Mouse (Mus musculus) cerebellum, postnatal 4 days (tissue): ENCODE measurements around the gene Ces4a.
"Not testable (repeated sequence)": the region's sequence is repeated elsewhere in the genome, so short reads cannot be mapped to it uniquely, and the experiment has no call there.

Source experiments
- DNase-seq, 2 experiments: peaks; one replicate each; pipeline ENCODE4 v3.0.0; 2022; ENCODE audit warnings: low spot score in 2 of 2, mixed read lengths in 1 of 2

Ces4a gene

GRCm38 (mm10) chr8:105131509-105131908, at the start of gene Ces4a:
Gene Ces4a (plus strand): TSS chr8:105131800.
- DNase-seq: no peak

GRCm38 (mm10) chr8:105083449-105084050, 48.0 kb upstream of the Ces4a start, which contains the start of gene Ces3b:
Gene Ces3b (plus strand): TSS chr8:105083753.
- no peak for DNase-seq

DNA sequence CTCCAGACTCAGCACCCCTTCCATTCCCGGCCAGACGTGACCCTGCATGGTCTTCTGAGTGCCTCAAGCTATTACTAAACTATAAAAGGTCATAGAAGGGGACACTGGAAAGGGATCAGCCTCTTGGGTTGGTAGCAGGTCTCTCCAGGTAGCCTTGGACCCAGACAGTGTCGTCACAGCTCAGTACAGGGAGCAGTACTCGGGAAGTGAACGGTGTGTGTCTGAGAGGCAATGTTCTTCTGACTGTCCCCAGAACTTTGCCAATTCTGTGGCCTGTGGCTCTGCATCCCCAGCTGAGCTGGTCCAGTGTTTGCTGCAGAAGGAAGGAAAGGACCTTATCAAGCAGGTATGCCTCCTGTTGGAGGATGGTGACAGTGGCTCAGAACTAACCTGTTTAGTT, 43.4 kb upstream of the Ces4a start:
- DNase-seq: not testable (repeated sequence)

- no peak for DNase-seq
These were observed 43.0 kb upstream of the Ces4a start for GRCm38 (mm10) chr8:105088581-105088980.

GRCm38 (mm10) chr8:105093992-105094391, 37.6 kb upstream of the Ces4a start:
- DNase-seq: no peak

DNA sequence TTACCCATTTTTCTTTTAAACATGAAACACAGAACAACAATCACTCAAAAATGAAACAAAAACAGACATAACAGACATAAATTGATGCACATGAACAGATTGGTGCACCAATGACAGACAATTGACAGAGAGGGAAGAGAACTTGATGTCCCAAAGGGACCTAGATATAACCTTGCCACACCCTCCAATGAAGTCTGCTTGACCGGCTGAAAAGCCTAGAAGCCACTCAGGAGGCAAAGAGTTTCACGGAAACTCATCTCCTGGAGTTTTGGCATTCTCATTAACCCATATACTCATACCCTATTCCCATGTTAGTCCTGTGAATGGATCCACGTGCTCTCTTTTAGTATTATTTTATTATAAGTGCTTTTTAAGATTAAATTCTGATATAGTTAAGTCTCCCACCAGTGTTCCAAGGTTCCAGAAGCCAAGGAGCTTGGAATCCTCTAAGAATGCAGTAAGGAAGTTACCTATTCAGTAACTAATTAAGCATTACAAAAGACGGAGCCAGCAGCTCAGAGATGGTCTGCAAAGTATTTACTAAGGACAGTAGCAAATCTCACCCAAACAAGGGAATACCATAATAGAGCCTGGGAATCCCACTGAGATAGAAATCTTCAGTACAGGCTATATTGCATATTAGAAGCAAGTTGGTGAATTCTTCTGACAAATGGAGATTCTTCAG, 29.4 kb upstream of the Ces4a start:
- DNase-seq: not testable (repeated sequence)

GRCm38 (mm10) chr8:105103701-105104100, 27.9 kb upstream of the Ces4a start:
- DNase-seq: not testable (repeated sequence)

- DNase-seq: no peak
These were observed 27.4 kb upstream of the Ces4a start for GRCm38 (mm10) chr8:105104220-105104619.

GRCm38 (mm10) chr8:105129864-105130263, 1.7 kb upstream of the Ces4a start:
- DNase-seq: no peak

DNA sequence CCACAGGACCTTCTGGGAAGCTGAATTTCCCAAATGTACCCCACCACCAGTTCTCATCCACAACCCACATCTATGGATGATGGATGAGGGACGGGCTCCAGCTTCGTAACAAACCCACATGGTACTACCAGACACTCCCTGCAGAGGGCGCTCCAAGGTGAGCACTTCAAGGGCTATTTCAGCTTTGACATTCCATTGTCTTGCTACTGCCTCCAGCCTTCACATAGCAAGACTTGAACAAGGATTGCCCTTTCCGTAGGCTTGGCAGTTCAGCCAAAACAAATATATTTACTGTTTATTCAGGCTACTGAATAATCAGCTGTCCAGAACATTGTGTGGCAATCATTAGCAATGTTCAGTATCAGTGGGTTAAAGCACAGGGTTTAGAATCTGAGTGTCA, 6.8 kb downstream of the Ces4a start:
- peak in 1 of 2 experiments; percentile 66 for DNase-seq

- no peak for DNase-seq
These were observed 10.8 kb downstream of the Ces4a start for GRCm38 (mm10) chr8:105142395-105142794.

- DNase-seq: no peak
These were observed 20.1 kb downstream of the Ces4a start for GRCm38 (mm10) chr8:105151654-105152053.

GRCm38 (mm10) chr8:105152623-105153398, 21.2 kb downstream of the Ces4a start:
- peak; percentile 75 to 95 for DNase-seq

GRCm38 (mm10) chr8:105154316-105154715, 22.7 kb downstream of the Ces4a start:
- no peak for DNase-seq

DNA sequence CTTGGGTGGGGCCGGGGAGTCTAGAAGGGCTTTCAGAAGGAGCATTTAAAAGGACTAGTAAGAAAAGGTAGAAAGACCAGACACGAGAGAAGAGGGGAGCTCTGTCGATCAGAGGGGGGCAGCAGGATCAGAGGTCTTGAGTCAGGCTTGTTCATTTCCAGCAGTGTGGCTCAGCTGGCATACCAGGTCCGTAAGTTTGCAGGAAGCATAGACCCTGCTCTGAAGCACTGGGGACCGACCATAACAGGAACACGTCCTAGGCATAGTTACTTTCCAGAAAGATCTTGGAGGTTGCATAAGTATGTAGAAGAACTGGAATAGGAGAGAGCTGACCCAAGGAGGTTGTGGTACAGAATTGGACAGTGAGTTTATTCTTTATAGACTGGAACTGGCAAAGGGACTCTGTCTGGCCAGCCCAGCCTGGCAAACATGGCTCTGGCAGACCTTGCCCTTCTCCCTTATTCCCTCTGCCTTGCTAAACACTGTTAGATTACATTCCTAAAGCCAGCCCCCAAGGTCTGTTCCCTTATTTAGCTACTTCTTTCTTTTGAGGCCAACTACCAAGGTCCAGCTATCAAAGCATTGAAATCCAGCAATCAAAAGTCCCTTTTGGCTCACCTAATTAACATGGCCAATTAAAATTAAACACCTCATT, 23.6 kb downstream of the Ces4a start:
- DNase-seq: no peak

DNA sequence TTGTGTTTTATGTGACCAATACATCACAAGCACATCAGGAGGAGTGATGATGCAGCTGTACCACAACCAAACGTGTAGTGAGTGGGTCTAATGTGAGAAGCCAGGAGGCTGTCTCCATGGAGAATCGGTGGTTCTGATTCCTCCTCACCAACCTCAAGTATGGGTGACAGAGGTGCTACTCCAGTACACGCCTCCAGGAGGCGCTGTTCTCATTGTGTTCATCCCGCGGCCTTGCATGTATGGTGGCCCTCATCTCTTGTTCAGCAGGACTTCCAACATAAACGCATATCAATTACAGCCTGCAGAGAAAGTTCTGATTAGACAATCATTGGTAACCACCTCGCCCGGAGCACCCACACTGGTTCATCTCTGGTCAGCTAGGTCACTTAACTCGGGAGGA, 26.0 kb downstream of the Ces4a start:
- DNase-seq: no peak

GRCm38 (mm10) chr8:105158084-105158483, 26.5 kb downstream of the Ces4a start:
- no peak for DNase-seq

DNA sequence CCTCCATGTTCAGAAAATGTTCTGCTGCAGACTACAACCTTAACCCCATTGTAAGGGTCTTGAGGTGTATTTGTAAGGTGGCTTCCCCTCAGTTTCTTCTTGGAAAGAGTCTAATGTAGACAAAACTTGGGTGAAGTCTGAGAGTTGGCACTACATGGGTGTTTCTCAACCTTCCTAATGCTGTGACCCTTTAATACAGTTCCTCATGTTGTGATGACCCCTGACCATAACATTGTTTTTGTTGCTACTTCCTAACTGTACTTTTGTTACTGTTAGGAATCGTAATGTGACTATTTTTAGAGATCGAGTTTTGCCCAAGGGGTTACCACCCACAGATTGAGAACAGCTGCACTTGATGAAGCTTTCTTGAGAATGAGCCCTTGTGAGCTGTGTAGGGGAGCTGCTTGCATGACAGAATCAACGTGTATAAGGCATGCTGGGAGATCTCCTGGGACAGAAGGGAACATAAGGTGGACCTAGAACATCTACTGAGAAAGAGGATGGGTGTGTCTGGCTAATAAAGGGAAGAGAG, 29.6 kb downstream of the Ces4a start:
- DNase-seq: no peak

DNA sequence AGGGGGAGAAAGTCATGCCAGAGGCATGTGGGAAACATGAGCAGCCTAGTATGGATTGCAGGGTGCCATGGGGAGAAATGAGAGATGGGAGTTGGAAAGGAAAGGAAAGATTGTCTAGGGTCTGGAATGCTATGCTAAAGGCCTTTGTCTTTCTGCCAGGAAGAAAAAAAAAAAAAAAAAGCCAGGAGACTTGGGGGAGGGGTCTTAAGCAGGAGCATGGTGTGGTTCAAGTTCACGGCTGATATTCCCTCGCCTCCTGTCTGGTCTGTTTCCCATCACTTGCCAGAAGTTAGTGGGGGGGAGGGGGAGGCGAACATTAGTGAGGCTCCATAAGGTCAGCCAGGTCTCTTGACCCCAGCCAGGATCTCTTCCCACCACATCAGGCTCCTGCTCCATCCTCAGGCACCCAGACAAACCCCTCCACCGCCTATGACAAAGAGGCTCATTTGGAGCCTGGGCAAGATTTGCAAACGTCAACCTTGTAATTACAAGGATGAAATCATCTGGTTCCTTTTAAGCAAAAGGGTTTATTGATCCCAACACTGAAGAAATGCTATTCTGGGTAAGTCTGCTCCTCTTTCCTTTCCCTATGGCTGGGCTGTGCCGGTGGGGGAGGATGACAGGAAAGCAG, 32.8 kb downstream of the Ces4a start:
- no peak for DNase-seq

GRCm38 (mm10) chr8:105165191-105165590, 33.6 kb downstream of the Ces4a start:
- DNase-seq: no peak

DNA sequence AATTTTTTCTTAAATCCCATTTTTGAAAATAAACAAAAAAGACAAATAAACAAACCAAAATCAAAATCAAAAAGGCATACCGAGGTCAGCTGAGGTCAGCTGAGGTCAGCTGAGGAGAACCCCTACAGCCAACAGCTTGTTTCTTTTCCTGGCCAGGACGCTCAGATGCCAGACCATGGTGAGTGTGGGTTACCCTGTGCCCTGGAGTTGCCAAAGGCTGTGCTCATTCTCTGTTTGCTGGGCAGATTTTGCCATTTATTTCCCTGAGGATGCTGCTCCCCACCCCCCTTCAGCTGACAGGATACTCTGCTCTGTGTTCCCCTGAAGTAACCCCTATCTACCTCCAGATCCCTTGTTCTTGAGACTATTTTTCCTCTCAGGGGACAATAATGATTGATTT, 35.5 kb downstream of the Ces4a start:
- no peak for DNase-seq
